Mouse (Mus musculus) C3H10T1/2 (cell line): ENCODE measurements around the gene Gm6793. TPM values are rescaled to one million over a fixed set of nuclear protein-coding genes. Genes with fewer than 3 reads are reported as not detected.

Source experiments
- polyA plus RNA-seq, 2 experiments: library from polyadenylated mRNA; unstranded; fragments of >200 nt; fragmentation: generic; extraction: Trizol; gene quantifications; one replicate each; pipeline ENCODE4 v1.2.1; 2012; ENCODE audit warnings: missing spikeins in 2 of 2

Gene Gm6793
- under 1 TPM; 0.02 to 0.31 TPM for polyA plus RNA-seq

GRCm38 (mm10) chr8:112014936-112015335, at the start of gene Gm6793:
Gene Gm6793 (minus strand): TSS chr8:112015036.

DNA sequence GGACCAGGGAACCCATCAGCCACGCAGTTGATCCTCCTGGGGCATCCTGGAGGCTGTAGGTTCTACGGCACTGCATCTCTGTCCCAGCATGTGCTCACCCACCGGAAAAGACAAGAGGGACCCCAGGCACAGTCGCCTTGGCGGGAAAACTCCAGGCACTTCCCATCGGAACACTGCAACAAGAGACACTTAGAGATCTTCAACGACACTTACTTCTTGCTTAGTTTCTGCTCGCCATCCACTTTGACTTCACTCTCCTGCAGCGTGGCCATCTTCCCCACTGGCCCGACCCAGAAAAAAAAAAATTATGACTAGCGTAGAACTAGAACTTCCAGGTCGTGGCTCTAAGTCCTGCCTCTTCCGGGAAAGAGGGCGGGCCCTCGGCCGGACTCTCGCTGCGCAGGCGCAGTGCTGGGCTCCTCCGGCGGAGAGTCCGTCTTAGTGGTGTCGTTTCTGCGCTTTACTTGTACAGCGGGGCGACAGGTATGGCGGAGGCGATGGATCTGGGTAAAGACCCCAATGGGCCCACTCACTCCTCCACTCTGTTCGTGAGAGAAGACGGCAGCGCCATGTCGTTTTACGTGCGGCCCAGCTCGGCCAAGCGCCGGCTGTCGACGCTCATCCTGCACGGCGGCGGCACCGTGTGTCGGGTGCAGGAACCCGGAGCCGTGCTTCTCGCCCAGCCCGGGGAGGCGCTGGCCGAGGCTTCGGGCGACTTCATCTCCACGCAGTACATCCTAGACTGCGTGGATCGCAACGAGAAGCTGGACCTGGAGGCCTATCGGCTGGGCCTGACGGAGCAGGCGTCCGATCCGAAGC, 3.6 kb downstream of the Gm6793 start, which contains the start of the genes Kars and Terf2ip:
Gene Kars (minus strand): TSS at position 327 of the 819 bp plus-strand sequence.
Gene Terf2ip (plus strand): TSS at position 402 of the 819 bp plus-strand sequence.

DNA sequence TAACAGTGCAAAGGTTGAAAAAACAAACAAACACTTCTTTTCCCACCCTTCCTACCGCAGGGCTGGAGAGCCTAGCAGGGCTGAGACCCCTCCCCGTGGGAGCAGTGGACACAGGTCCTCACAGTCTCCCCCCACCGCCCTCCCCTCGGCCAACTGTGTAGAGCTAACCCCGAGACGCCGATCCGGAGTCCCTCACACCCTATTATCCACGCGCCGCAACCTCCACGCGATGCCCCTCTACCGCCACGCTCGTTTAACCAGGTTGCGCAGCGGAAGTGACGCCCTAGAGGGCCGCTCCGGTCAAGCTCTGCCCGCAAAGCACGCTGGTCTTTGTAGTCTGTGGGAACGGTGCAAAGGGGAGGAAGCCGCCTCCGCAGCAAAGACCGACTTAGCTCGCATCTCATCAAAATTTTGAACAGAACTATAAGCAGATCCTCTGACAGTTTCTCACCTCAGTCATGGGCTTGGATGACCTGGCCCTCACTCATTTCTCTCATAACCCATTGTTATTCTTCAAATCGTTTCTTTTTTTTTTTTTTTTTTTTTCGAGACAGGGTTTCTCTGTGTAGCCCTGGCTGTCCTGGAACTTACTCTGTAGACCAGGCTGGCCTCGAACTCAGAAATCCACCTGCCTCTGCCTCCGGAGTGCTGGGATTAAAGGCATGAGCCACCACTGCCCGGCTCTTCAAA, 22.7 kb downstream of the Gm6793 start, which contains the start of gene Adat1:
Gene Adat1 (minus strand): TSS at position 290 of the 690 bp plus-strand sequence.

Other genes starting within 250 kb of the Gm6793 start
- 10 to 100 TPM in 1 of 2 experiments, 1 to 10 TPM in 1; 8.8 to 68.7 TPM for gene Cfdp1, start 160.7 kb downstream of the Gm6793 start, polyA plus RNA-seq
- gene Tmem170, start 138.3 kb downstream of the Gm6793 start, polyA plus RNA-seq, result 1 to 10 TPM in 1 of 2 experiments, under 1 TPM in 1; 0.23 to 1.2 TPM
- gene Chst5, start 104.6 kb downstream of the Gm6793 start, polyA plus RNA-seq, result not detected
- gene Tmem231, start 81.2 kb downstream of the Gm6793 start, polyA plus RNA-seq, result 10 to 100 TPM in 1 of 2 experiments, 1 to 10 TPM in 1; 2.0 to 17.6 TPM
- 10 to 100 TPM; 31.3 to 71.4 TPM for gene Gabarapl2, start 74.3 kb downstream of the Gm6793 start, polyA plus RNA-seq
- gene Adat1, start 22.7 kb downstream of the Gm6793 start, polyA plus RNA-seq, result 1 to 10 TPM; 1.5 to 3.0 TPM
- 100 to 1,000 TPM; 141 to 170 TPM for gene Kars, start 3.7 kb downstream of the Gm6793 start, polyA plus RNA-seq
- 1 to 10 TPM; 1.1 to 8.4 TPM for gene Terf2ip, start 3.6 kb downstream of the Gm6793 start, polyA plus RNA-seq